15 mouse cellular contexts compared by ENCODE assay signal in the genomic region with DNA sequence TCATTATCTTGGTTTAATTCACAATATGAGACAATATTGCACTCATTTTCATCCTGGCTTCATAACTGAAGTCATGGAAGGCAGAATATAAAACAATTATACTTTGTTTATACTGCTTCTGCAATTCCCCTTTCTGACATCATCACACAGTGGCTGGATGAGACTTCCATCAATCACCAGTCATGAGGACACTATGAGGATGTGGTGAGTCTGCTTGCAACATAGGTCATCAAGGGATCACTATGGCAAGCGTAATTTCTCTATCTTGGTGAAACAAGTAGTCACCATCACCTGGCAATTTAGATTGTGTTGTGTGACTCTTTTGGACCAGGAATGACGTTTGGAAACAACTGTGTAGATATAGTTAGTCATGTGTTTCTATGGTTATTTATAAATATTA.
"Had no signal": no experiment of that assay in that cellular context is flagged by ENCODE, and none has a peak within 500 bp of the region (broad histone marks: within the 10 kb centered on the region; RNA-seq: fewer than 3 reads in every experiment).

No protein-coding gene starts in this region.

- H3K4me3 ChIP-seq: midbrain, embryonic 10.5 days; midbrain, embryonic 12.5 days; neural tube, embryonic 12.5 days had no signal

- H3K27me3 ChIP-seq: midbrain, embryonic 12.5 days; neural tube, embryonic 12.5 days had no signal

- DNase-seq: lung, adult 18-20 months; lung, embryonic 14.5 days; lung, postnatal 10 days; lung, postnatal 36 days; midbrain, embryonic 14.5 days; right cerebral cortex, postnatal 25 days; right cerebral cortex, postnatal 4 days; spleen, adult 18-20 months; thymus, adult 18-20 months; thymus, postnatal 14 days; thymus, postnatal 36 days had no signal

- ATAC-seq: midbrain, embryonic 16.5 days had no signal

- H3K36me3 ChIP-seq: midbrain, embryonic 10.5 days; midbrain, embryonic 12.5 days; neural tube, embryonic 12.5 days had no signal

- H3K4me2 ChIP-seq: lung, embryonic 14.5 days; midbrain, embryonic 12.5 days; neural tube, embryonic 12.5 days had no signal
